Mouse (Mus musculus): ENCODE data around the gene Igf1r. TPM values are rescaled to one million over a fixed set of nuclear protein-coding genes. Genes with fewer than 3 reads are reported as not detected.

Igf1r gene
- total RNA-seq, 2 experiments from 2014 or later = 53.5 to 58.5 TPM

GRCm38 (mm10) chr7:68233619-68234223 lies 281.1 kb downstream of the Igf1r start:
- peak; percentile 73 for DNase-seq

- DNase-seq = no peak
Observed at GRCm38 (mm10) chr7:68236817-68237216, 284.2 kb downstream of the Igf1r start.

DNA sequence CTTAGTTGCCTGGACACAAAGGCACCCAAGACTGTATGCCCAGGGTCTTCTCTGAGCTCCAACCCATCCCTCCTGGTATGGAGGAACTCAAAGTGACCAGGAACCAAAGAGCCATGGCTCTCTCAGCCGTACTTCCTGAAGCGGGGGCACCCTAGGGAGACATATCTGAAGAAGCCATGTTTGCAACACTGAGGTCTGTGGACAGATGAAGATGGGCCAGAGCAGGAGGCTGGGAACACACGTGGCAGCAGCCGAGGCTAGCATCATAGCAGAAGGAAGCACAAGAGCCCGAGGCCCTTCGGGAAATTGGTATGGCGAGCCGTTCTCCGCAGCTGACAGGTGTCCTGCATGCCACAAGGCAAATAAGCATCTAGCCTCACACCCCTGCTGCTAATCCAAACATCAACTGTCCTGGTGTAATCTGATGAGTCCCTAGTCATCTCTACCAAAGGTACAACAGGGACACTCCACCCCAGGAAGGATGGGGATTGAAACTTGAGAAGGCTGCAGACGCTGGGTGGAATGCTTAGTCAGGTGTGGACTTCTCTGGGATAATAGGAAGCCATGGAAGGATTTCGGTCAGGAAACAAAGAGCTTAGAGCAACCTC lies 286.7 kb downstream of the Igf1r start:
- no peak for DNase-seq

DNA sequence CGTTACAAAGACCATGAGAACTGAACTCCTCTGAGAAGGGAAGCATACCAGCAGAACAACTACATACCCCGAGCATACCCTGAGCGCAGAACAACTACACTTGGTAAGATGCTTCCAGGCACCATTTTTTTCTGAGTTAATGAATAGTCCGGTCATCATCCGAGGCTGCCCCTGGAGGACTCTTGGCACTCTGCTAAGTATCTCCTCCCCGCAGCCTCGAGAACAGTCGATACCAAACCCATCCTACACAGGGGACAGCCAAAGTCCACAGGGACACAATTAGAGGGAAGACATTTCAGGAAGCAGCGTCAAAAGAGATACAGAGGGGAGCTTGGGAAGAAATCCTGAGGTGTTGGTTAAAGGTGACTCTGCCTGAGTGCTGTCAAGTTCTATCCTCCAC lies 288.6 kb downstream of the Igf1r start:
- DNase-seq = no peak

DNA sequence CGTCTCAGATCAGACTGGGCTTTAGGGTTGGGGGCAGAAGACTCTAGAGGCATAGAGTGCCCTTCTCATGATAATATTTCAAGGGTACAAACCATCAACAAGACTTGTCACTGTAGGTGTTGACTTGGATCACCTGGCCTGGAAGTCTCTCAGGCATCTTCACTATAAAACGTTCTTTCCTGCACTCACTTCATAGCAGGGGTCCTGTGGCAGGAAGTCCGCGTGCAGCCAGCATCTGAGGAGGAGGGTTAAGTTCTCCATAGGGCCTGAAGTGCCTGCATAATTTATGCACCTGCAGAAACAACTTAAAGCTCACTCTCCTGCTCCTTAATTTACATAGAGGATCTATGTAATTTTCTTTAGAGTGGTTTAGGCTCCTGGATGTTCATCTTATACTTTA lies 293.1 kb downstream of the Igf1r start:
- no peak for DNase-seq

- no peak for DNase-seq
Observed at GRCm38 (mm10) chr7:68246249-68246648, 293.6 kb downstream of the Igf1r start.

GRCm38 (mm10) chr7:68250411-68250810 lies 297.8 kb downstream of the Igf1r start:
- DNase-seq = no peak

- no peak for DNase-seq
Observed at GRCm38 (mm10) chr7:68250902-68251301, 298.3 kb downstream of the Igf1r start.

- DNase-seq = no peak
Observed at GRCm38 (mm10) chr7:68257767-68258166, 305.1 kb downstream of the Igf1r start.

GRCm38 (mm10) chr7:68258326-68259150 lies 305.9 kb downstream of the Igf1r start:
- peak; percentile 27 for DNase-seq

DNA sequence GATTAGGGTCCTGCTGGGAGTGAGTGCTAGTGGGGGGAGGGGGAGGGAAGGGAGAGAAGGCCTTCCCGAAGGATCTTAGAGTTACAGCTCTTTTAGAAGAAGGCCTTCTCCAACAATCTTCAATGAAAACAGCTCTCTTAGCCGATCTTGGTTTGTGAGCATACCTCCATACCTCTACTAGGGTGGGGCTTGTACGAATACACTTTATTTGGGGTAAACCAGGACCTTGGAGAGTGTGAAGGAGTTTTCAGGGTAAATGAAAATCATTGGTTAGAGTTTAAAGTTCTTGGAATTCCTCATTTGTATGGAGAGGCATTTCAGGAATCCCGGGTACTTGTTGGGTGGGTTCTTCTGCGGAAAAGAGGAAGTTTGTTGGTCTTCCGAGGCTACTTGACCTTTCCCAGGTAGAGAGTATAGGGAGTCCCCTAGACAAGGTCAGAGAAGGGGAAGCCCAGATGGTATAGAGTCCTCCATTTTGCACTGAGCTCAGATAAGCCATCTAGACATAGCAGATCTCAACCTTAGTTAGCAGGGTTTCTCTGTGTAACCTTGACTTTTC lies 307.0 kb downstream of the Igf1r start:
- DNase-seq = no peak

DNA sequence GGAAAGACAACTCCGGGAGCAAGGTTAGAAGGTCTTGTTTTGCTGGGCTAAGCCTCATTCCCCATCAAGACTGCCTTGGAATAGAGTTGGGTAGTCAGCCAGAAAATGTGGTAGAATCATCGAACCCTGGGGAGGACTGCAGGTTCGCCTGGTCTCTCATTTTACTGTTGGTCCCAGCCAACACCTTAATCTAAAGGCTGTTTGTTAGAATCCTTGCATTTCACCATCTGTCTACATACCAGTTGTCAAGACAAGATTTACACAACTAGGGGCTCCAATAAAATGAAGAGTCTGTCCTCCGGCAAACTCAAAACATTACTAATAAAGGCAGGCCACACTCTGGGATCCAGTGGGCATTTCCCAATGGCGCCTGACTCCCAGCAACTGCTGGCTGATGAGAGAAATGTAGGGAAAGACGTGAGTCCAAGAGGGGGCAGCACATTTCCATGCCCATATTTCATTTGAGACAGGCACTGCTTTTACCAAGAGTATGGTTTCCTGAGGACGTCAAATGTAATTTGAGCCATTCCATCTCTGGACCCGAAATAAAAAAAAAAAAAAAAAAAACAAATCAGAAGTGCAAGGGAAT lies 310.1 kb downstream of the Igf1r start:
- no peak for DNase-seq

- no peak for DNase-seq
Observed at GRCm38 (mm10) chr7:68263346-68264027, 310.9 kb downstream of the Igf1r start.

DNA sequence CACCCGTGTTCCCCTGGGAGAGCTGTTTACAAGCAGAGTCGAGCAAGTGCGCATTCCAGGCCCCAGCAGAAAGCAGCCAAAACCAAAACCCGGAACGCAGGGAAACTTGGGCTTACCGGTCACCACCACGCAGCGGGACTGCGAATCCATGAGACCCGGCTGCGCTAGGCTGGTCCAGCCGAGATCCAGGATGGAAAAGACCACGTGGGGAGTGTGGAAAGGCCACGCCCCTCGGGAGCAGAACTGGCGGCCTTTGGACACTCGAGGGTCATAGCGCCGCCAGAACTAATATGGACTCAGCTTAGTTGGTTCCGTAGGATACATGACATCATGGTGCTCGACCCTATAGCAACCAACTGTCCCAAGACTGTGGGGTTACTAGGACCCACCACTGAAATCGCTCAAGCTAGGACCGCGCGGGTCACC lies 311.4 kb downstream of the Igf1r start, which contains the start of gene Pgpep1l:
Gene Pgpep1l, minus strand, starts transcription at position 206 of the 426 bp plus-strand sequence.
- DNase-seq = peak; percentile 73

DNA sequence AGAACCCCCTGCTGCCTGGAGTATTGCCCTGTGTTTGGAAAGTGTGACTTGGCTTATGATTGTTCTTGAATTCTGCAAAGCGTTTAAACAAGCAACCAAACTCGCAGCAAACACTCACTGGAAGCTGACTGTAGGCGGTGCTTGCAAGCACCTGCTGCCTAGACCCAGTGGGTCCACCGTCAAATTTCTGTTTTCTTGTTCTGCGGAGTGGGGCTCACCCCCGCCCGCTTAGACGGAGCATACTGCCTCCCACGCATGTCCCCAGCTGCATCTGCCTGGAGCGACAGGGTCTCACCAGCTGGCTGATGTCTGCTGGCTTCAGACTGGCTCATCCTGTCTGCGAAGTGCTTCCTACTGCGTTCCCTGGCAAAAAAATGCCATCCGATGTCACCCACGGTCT lies 311.9 kb downstream of the Igf1r start:
- DNase-seq = peak; percentile 54

- DNase-seq = no peak
Observed at GRCm38 (mm10) chr7:68265391-68265790, 312.8 kb downstream of the Igf1r start.

GRCm38 (mm10) chr7:68266691-68267090 lies 314.1 kb downstream of the Igf1r start:
- peak; percentile 18 for DNase-seq

DNA sequence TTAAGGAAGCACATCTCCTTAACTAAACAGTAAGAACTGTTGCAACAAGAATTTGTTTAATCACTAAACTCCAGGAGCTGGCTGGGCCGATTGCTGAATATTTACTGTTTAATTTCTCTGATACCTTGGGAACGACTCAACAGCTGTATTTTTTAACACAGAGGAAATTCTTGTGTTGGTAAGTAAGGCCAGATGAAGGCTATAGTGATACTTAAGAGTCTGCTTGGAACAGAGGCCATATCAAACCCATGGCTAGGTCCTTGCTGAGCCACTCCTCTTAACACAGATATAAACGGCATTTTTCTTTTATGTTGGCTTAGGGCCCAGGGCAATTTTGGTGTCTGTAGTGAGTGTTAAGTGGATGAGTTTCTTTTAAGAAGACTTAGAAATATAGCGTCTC lies 317.9 kb downstream of the Igf1r start:
- DNase-seq = no peak

DNA sequence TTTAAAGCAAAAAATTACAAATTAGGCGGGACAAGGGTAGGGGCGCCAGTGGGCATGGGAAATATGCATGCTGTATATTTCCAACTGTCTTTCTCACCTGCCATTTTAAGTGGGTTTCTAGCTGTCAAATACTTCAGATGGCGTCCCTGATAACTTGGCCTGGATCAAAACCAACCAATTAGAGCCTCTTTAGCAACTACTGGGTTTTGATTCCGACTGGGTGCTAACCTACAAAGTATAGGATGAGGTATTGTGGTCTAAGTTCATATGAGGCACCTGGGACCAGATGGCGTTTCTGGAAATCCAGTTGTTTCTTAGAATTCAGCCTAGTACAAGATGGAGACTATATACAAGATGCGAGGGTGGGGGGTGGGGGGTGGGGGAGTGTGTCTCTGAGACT lies 319.2 kb downstream of the Igf1r start:
- DNase-seq = no peak

DNA sequence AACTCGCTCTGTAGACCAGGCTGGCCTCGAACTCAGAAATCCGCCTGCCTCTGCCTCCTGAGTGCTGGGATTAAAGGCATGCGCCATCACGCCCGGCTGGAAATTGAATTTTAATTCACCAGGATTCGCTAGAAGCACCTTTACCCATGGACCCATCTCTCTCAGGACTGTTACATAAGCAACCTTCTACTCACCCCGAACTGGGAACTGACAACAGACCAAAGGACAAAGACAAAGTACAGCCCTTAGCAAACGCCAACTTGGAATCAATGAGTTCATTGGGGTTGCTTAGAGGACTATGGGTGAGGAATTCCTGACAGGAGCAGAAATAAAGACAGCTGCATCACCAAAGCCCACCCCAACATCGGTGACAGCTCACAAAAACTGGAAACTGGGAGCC lies 320.0 kb downstream of the Igf1r start:
- no peak for DNase-seq

DNA sequence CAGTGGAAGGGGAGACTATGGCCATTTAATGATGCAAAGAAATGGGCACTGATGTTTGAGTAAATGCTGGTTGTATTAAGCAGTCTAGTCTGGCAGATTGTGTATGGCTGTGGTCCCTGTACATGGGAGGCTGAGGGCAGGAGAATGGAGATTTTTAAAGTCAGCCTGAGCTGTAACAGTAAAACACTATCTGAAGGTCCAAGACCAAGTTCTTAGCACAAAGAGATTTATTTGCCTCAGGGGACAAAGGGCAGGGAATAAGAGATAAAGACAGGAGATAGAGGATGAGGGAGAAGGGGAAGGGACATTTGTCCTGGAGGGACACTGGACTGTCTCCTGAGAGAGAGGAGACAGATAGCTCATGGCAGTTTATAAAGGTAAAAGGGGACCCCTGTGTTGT lies 320.9 kb downstream of the Igf1r start, which contains the start of gene Fam169b:
Gene Fam169b, plus strand, starts transcription at position 325 of the 400 bp plus-strand sequence.
- DNase-seq = no peak

DNA sequence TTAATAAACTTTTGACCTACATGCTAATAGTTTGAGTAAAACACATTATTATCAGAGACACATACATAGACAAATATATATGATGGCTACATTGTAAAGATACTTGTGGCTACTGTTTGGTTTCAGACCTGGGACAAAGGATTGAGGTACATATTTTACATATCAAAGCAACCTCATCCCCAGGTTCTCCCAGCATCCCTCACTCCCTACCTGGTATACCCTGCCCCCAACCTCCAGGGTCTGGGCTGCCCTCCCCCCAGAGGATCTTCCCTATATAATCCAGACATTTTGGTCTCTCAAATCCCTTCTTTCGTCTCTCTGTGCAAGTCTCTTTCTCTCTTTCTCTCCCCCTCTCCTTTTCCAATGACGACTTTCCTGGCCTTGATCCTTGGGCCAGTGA lies 321.6 kb downstream of the Igf1r start:
- DNase-seq = no peak

Measured in heart, postnatal 4 days (tissue).